Mouse (Mus musculus) cerebellum, adult 2 months (tissue): Measurements from ENCODE around the gene 2900026A02Rik. TPM values are rescaled to one million over a fixed set of nuclear protein-coding genes. Genes with fewer than 3 reads are reported as not detected.
A peak's percentile ranks its signal among the peaks of the same experiment; 100 is the strongest.

Experiments
- DNase-seq, 2 experiments: peaks; one replicate each; pipeline ENCODE4 v3.0.0; 2021
- H3K27ac ChIP-seq: fragments of 200-500 bp; 2 replicates; pipeline ENCODE4 v1.5.1; 2012; ENCODE audit warnings: low read length, control low read depth, inconsistent platforms; ENCODE audit not compliant: insufficient read depth
- H3K27me3 ChIP-seq: fragments of 200-500 bp; 2 replicates; pipeline ENCODE4 v1.6.1; 2012; ENCODE audit warnings: inconsistent platforms, mild to moderate bottlenecking, low read length, moderate library complexity; ENCODE audit not compliant: control insufficient read depth, insufficient read depth
- H3K4me1 ChIP-seq: fragments of 200-500 bp; 2 replicates; pipeline ENCODE4 v1.6.1; 2011; ENCODE audit warnings: low read length; ENCODE audit not compliant: control insufficient read depth, insufficient read depth
- H3K4me3 ChIP-seq: fragments of 200-500 bp; replicated peaks from 2 replicates; pipeline ENCODE3; 2011; ENCODE audit warnings: mild to moderate bottlenecking, low read depth, low read length, control low read depth; ENCODE audit not compliant: insufficient read depth
- CTCF ChIP-seq: fragments of 200-500 bp; IDR thresholded peaks from 2 replicates; pipeline ENCODE4 v1.5.1; 2011; ENCODE audit warnings: low read depth, mild to moderate bottlenecking, control low read depth, low read length, moderate library complexity, borderline replicate concordance; ENCODE audit not compliant: insufficient read depth
- POLR2A ChIP-seq: fragments of 200-500 bp; IDR thresholded peaks from 2 replicates; pipeline ENCODE4 v1.6.1; 2011; ENCODE audit warnings: low read length, control low read depth, borderline replicate concordance; ENCODE audit not compliant: insufficient read depth
- WGBS: fragments of 180-500 bp; shearing (Covaris S2); methylation state at CpG from one replicate; pipeline ENCODE4 v1.1.7; 2018; 5-methylcytosine and 5-hydroxymethylcytosine counted together
- polyA plus RNA-seq: library from polyadenylated mRNA; depleted of rRNA; stranded (reverse); fragments of >200 nt; gene quantifications from 2 replicates; pipeline ENCODE4 v1.2.3, GENCODE M21; 2012

The 2900026A02Rik gene
- polyA plus RNA-seq, 1 experiment = 4.9 TPM

GRCm38 (mm10) chr5:113226632-113227102 lies 5.6 kb upstream of the 2900026A02Rik start, which contains the start of gene Tmem211:
TSS of gene Tmem211 (plus strand) at chr5:113226909.
- 1% methylated on average over 13 of the region's 13 CpGs for whole genome bisulfite sequencing
- Histone ChIP-seq H3K4me3 (peak within 1 kb of the TSS; percentile 48), H3K4me1 (no peaks in the 10 kb centered on the region), H3K27me3 (no peaks in the 10 kb centered on the region), H3K27ac (no peak within 1 kb of the TSS)
- TF ChIP-seq POLR2A (no peak), CTCF (peak; percentile 95)
- DNase-seq = peak; percentile 74 to 85

GRCm38 (mm10) chr5:113225686-113226435 lies 4.8 kb upstream of the 2900026A02Rik start:
- DNase-seq = no peak
- no peak for TF ChIP-seq CTCF
- no peak for TF ChIP-seq POLR2A
- Histone ChIP-seq H3K27ac (no peak overlapping the region), H3K4me3 (no peak overlapping the region), H3K4me1 (no peaks in the 10 kb centered on the region), H3K27me3 (no peaks in the 10 kb centered on the region)
- WGBS = 44% methylated on average over 25 of the region's 25 CpGs

DNA sequence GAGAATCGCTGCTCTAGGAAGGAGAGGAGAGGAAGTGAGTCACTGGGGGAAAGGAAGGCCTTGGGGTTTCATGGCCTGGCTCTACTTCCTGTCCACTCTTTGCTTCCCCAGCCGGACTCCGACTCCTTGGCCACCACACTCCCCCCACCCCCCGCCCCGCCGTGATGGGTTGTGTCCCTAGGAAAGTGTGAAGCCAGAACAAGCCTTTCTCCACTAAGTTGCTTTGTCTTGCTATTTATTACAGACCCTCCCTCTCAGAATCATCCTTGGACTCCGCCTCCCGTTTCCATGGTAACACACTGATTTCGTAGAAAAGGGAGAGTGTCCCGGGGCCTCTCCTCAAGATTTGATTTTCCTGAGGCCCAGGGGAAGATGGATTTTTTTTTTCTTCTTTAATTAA lies 4.2 kb upstream of the 2900026A02Rik start:
- DNase-seq = no peak
- TF ChIP-seq POLR2A (no peak), CTCF (no peak)
- Histone ChIP-seq H3K4me3 (no peak overlapping the region), H3K27me3 (no peaks in the 10 kb centered on the region), H3K27ac (no peak overlapping the region), H3K4me1 (no peaks in the 10 kb centered on the region)
- 53% methylated on average over 10 of the region's 10 CpGs for WGBS

- Histone ChIP-seq H3K27me3 (no peaks in the 10 kb centered on the region), H3K4me3 (no peak overlapping the region), H3K27ac (no peak overlapping the region), H3K4me1 (no peaks in the 10 kb centered on the region)
- 49% methylated on average over 4 of the region's 4 CpGs for WGBS
- TF ChIP-seq POLR2A (no peak), CTCF (no peak)
- DNase-seq = no peak
Measured at GRCm38 (mm10) chr5:113223888-113224287, 2.9 kb upstream of the 2900026A02Rik start.

DNA sequence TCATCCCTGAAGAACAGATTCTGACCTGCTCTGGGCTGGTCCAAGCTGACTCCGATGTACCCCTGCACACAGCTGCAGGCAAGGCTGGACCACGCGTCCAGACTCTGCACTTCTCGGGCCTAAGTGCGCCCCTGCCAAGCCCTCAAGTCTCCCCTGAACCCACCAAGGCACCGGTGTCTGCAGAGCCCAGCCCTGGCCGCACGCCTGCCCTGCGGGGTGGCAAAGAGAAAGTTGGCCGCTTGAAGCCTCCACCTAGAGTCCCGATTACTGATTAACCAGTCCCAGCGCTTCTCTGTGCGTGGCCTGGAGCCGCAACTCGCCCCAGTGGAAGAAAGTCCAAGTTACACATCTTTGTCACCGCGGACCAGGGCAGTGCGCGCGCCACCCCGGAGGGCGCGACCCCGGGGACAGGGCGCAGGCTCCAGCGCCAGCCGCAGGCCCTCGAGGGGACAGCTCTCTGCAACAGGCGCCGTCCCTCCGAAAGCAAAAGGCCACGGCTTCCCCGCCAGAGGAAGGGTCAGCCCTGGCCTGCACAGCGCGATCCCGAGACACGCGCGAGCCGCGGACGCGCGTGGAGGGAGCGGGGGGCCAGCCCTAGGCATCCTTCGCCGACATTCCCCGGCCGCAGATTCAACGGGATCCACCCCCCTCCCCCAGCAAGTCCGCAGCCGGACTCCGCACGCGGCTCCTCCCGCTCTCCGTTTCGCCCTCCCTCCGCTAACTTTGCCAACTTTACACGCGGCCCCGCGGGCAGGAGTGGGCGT lies 471 bp downstream of the 2900026A02Rik start:
- Histone ChIP-seq H3K27me3 (no peaks in the 10 kb centered on the region), H3K4me3 (peak overlapping the region; percentile 40), H3K27ac (no peak overlapping the region), H3K4me1 (no peaks in the 10 kb centered on the region)
- no peak for TF ChIP-seq POLR2A
- no peak for DNase-seq
- WGBS = 2% methylated on average over 64 of the region's 64 CpGs

DNA sequence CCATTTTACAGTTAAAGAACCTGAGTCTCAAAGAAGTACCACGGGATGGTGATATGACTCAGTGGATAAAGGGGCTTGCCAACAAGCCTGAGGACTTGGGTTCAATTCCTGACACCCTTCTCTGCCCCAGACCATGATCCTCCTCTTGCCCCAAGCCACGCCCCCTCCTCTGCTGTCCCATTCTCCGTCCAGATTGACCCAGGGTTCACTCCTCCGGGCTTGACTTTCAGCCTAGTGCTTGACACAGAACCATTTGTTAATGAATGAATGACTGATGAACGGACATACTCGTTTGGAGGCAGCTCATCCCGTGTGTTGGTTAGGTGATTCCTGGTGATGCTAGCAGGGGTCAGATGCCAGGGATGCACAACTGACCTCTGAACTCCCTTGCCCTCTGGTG lies 1.2 kb downstream of the 2900026A02Rik start:
- H3K27me3 ChIP-seq = no peaks in the 10 kb centered on the region
- DNase-seq = no peak
- H3K4me1 ChIP-seq = no peaks in the 10 kb centered on the region
- WGBS = 76% methylated on average over 7 of the region's 7 CpGs
- TF ChIP-seq CTCF (no peak), POLR2A (no peak)
- H3K4me3 ChIP-seq = no peak overlapping the region
- no peak overlapping the region for H3K27ac ChIP-seq

- WGBS = 88% methylated on average over 6 of the region's 6 CpGs
- H3K27ac ChIP-seq = no peak overlapping the region
- H3K27me3 ChIP-seq = no peaks in the 10 kb centered on the region
- no peak overlapping the region for H3K4me3 ChIP-seq
- TF ChIP-seq POLR2A = no peak
- H3K4me1 ChIP-seq = no peaks in the 10 kb centered on the region
- no peak for DNase-seq
Measured at GRCm38 (mm10) chr5:113219450-113219849, 1.6 kb downstream of the 2900026A02Rik start.
